Mouse (Mus musculus) intestine, embryonic 16.5 days (tissue): Measurements from ENCODE around the gene Rhox2h. TPM values are rescaled to one million over a fixed set of nuclear protein-coding genes. Genes with fewer than 3 reads are reported as not detected.

Experiments
- polyA plus RNA-seq: library from polyadenylated mRNA; unstranded; fragments of >200 nt; fragmentation: Nextera tagmentation; extraction: Ambion mirVana; gene quantifications from 2 replicates; pipeline ENCODE4 v1.2.1, GENCODE M21; 2015

Rhox2h gene
- polyA plus RNA-seq, 1 experiment from 2014 or later = not detected

Other genes starting within 250 kb of the Rhox2h start
- not detected in 2 replicates for gene Rhox4b, start 240.8 kb downstream of the Rhox2h start, polyA plus RNA-seq
- gene Rhox2c, start 219.6 kb downstream of the Rhox2h start, polyA plus RNA-seq = not detected in 2 replicates
- gene Rhox3c, start 214.7 kb downstream of the Rhox2h start, polyA plus RNA-seq = not detected in 2 replicates
- gene Rhox4c, start 192.9 kb downstream of the Rhox2h start, polyA plus RNA-seq = not detected in 2 replicates
- not detected in 2 replicates for gene Rhox2d, start 179.8 kb downstream of the Rhox2h start, polyA plus RNA-seq
- gene Rhox4d, start 158.9 kb downstream of the Rhox2h start, polyA plus RNA-seq = not detected in 2 replicates
- gene Rhox2e, start 142.8 kb downstream of the Rhox2h start, polyA plus RNA-seq = not detected in 2 replicates
- gene Rhox3e, start 131.3 kb downstream of the Rhox2h start, polyA plus RNA-seq = not detected in 2 replicates
- gene Rhox4e, start 115.9 kb downstream of the Rhox2h start, polyA plus RNA-seq = not detected in 2 replicates
- gene Rhox2f, start 101.9 kb downstream of the Rhox2h start, polyA plus RNA-seq = not detected in 2 replicates
- gene Rhox3f, start 92.3 kb downstream of the Rhox2h start, polyA plus RNA-seq = not detected in 2 replicates
- gene Rhox4f, start 65.6 kb downstream of the Rhox2h start, polyA plus RNA-seq = not detected in 2 replicates
- not detected in 2 replicates for gene Rhox3g, start 44.7 kb downstream of the Rhox2h start, polyA plus RNA-seq
- not detected in 2 replicates for gene Rhox2g, start 29.8 kb downstream of the Rhox2h start, polyA plus RNA-seq
- gene Rhox4g, start 21.9 kb downstream of the Rhox2h start, polyA plus RNA-seq = not detected in 2 replicates
- not detected in 2 replicates for gene Rhox3h, start 4.5 kb downstream of the Rhox2h start, polyA plus RNA-seq
- 2.2 and 3.3 TPM in 2 replicates for gene Rhox5, start 131.6 kb upstream of the Rhox2h start, polyA plus RNA-seq
- gene Rhox6, start 153.6 kb upstream of the Rhox2h start, polyA plus RNA-seq = not detected in 2 replicates
- not detected in 2 replicates for gene Rhox7a, start 158.4 kb upstream of the Rhox2h start, polyA plus RNA-seq
- gene Rhox8, start 205.7 kb upstream of the Rhox2h start, polyA plus RNA-seq = not detected in 2 replicates
- not detected in 2 replicates for gene Rhox7b, start 224.0 kb upstream of the Rhox2h start, polyA plus RNA-seq
- gene Rhox9, start 228.5 kb upstream of the Rhox2h start, polyA plus RNA-seq = not detected in 2 replicates